19 mouse cellular contexts compared by ENCODE assay signal in genomic region chr3:135563163-135563689, GRCm38 (mm10).
DNase-seq lines count a peak whose midpoint lies in the region; ATAC-seq and TF ChIP-seq lines count a peak whose summit lies in the region.
"Had no signal": no experiment of that assay in that cellular context is flagged by ENCODE, and none has a peak within 500 bp of the region (broad histone marks: within the 10 kb centered on the region; RNA-seq: fewer than 3 reads in every experiment).

No protein-coding gene starts in this region.

- 50% methylated on average over 17 of the region's 17 CpGs for WGBS in heart, postnatal 0 days
- 67% methylated on average over 17 of the region's 17 CpGs for WGBS in lung, embryonic 14.5 days

- no peak overlapping the region for H3K4me2 ChIP-seq in heart, postnatal 0 days (ENCODE audit: low read depth, low read length)
- H3K4me2 ChIP-seq in lung, embryonic 14.5 days = no peak overlapping the region
- H3K4me2 ChIP-seq: intestine, embryonic 15.5 days; liver, embryonic 13.5 days; neural tube, embryonic 15.5 days had no signal

- H3K27ac ChIP-seq in heart, postnatal 0 days (ENCODE audit: low read depth) = no peak overlapping the region
- no peak overlapping the region for H3K27ac ChIP-seq in lung, embryonic 14.5 days (ENCODE audit: low read depth)
- H3K27ac ChIP-seq: hindbrain, embryonic 10.5 days; intestine, embryonic 15.5 days; liver, embryonic 13.5 days; neural tube, embryonic 15.5 days had no signal

- no peak overlapping the region for H3K9ac ChIP-seq in heart, postnatal 0 days (replicated peaks; ENCODE audit: low read depth, low read length)
- H3K9ac ChIP-seq in lung, embryonic 14.5 days = no peak overlapping the region
- H3K9ac ChIP-seq: intestine, embryonic 15.5 days; liver, embryonic 13.5 days; neural tube, embryonic 15.5 days had no signal

- no peaks in the 10 kb centered on the region for H3K9me3 ChIP-seq in heart, postnatal 0 days (replicated peaks; ENCODE audit: control insufficient read depth, low read length)
- H3K9me3 ChIP-seq in lung, embryonic 14.5 days (ENCODE audit: low read depth, low read length) = no peaks in the 10 kb centered on the region
- H3K9me3 ChIP-seq: hindbrain, embryonic 10.5 days; intestine, embryonic 15.5 days; liver, embryonic 13.5 days; neural tube, embryonic 15.5 days had no signal

- no peak for TF ChIP-seq EP300 in heart, postnatal 0 days (IDR thresholded peaks at IDR 0.05; ENCODE audit: low read depth)

- ATAC-seq in heart, postnatal 0 days (ENCODE audit: insufficient read depth, low read depth) = peak; percentile 63; the same call in 1 of the 2 replicates
- peak; percentile 17; the same call in 1 of the 2 replicates for ATAC-seq in lung, embryonic 14.5 days (ENCODE audit: insufficient read depth)
- ATAC-seq: intestine, embryonic 15.5 days had no signal

- peaks cover 5% of the 10 kb centered on the region for H3K4me1 ChIP-seq in heart, postnatal 0 days (ENCODE audit: control insufficient read depth, insufficient read depth)
- no peaks in the 10 kb centered on the region for H3K4me1 ChIP-seq in lung, embryonic 14.5 days (ENCODE audit: insufficient read depth)
- H3K4me1 ChIP-seq: hindbrain, embryonic 10.5 days; intestine, embryonic 15.5 days; liver, embryonic 13.5 days; neural tube, embryonic 15.5 days had no signal

- intact Hi-C loops in heart, postnatal 25 days (cut with DNase I) = no loop called here

- peak; percentile 81 for DNase-seq in heart, adult 11 months
- DNase-seq in heart, adult 9 months (ENCODE audit: low spot score in 2 of 2) = no peak
- DNase-seq in heart, postnatal 0 days (ENCODE audit: low spot score) = no peak
- DNase-seq in heart, postnatal 25 days (ENCODE audit: low spot score) = no peak
- DNase-seq in lung, embryonic 14.5 days = no peak
- DNase-seq in lung, postnatal 4 days = no peak
- peak; percentile 20 for DNase-seq in yolk sac, embryonic 10.5 days (ENCODE audit: low spot score)
- no peak for DNase-seq in ovary, postnatal 36 days (ENCODE audit: low spot score)
- DNase-seq: adrenal gland, postnatal 36 days; cerebellum, adult 2 months; kidney, postnatal 4 days; liver, embryonic 13.5 days; midbrain, embryonic 14.5 days; thymus, postnatal 4 days had no signal

- H3K4me3 ChIP-seq in heart, postnatal 0 days (ENCODE audit: low read depth, low read length) = no peak overlapping the region
- H3K4me3 ChIP-seq in lung, embryonic 14.5 days (ENCODE audit: low read depth, low read length) = no peak overlapping the region
- H3K4me3 ChIP-seq: hindbrain, embryonic 10.5 days; intestine, embryonic 15.5 days; liver, embryonic 13.5 days; myocyte; neural tube, embryonic 15.5 days had no signal

- H3K36me3 ChIP-seq in heart, postnatal 0 days (replicated peaks; ENCODE audit: control insufficient read depth, insufficient read depth, low read length) = peaks cover 32% of the 10 kb centered on the region
- H3K36me3 ChIP-seq in lung, embryonic 14.5 days (ENCODE audit: insufficient read depth) = no peaks in the 10 kb centered on the region
- H3K36me3 ChIP-seq: hindbrain, embryonic 10.5 days; intestine, embryonic 15.5 days; liver, embryonic 13.5 days; neural tube, embryonic 15.5 days had no signal

- TF ChIP-seq CTCF in heart, postnatal 0 days (IDR thresholded peaks at IDR 0.05; ENCODE audit: low read depth) = no peak
- TF ChIP-seq CTCF in lung, embryonic 14.5 days (IDR thresholded peaks at IDR 0.05; ENCODE audit: low read depth) = no peak

- no peaks in the 10 kb centered on the region for H3K27me3 ChIP-seq in heart, postnatal 0 days (ENCODE audit: control insufficient read depth, insufficient read depth, low read length)
- H3K27me3 ChIP-seq in lung, embryonic 14.5 days (ENCODE audit: insufficient read depth, low read length) = no peaks in the 10 kb centered on the region
- H3K27me3 ChIP-seq: CH12.LX; intestine, embryonic 15.5 days; liver, embryonic 13.5 days; neural tube, embryonic 15.5 days had no signal

Comparison
In these comparisons a context has a peak if more than half of its experiments do, and no peak if none do; other contexts are left out.
1. DNase-seq: peak in heart, adult 11 months (single experiment) and yolk sac, embryonic 10.5 days (single experiment); none in heart, adult 9 months (0 of 2), heart, postnatal 0 days (single experiment), heart, postnatal 25 days (single experiment), lung, embryonic 14.5 days (single experiment), lung, postnatal 4 days (0 of 2) and ovary, postnatal 36 days (single experiment).